Mouse (Mus musculus) activated CD4-positive, CD25-positive, alpha-beta regulatory T cell, adult 4 months (primary cell): ENCODE data around the gene Tardbp. TPM values are rescaled to one million over a fixed set of nuclear protein-coding genes. Genes with fewer than 3 reads are reported as not detected.

Experiments
- ATAC-seq: one replicate; pipeline ENCODE4 v1.8.0; 2017
- polyA plus RNA-seq, 2 experiments: library from polyadenylated mRNA; unstranded; fragments of 100-300 nt; shearing (Covaris generic); gene quantifications; one replicate each; pipeline ENCODE4 v1.2.1; 2017

The Tardbp gene
- polyA plus RNA-seq, 2 experiments from 2014 or later = 149 to 181 TPM

- no peak for ATAC-seq
Observed at GRCm38 (mm10) chr4:148638302-148638701, 11.5 kb upstream of the Tardbp start.

- ATAC-seq = no peak
Observed at GRCm38 (mm10) chr4:148635309-148635708, 8.5 kb upstream of the Tardbp start.

GRCm38 (mm10) chr4:148633395-148634061 lies 6.7 kb upstream of the Tardbp start:
- ATAC-seq = no peak

GRCm38 (mm10) chr4:148632013-148632692 lies 5.3 kb upstream of the Tardbp start:
- no peak for ATAC-seq

GRCm38 (mm10) chr4:148627246-148627645 lies 427 bp upstream of the Tardbp start:
- no peak for ATAC-seq

GRCm38 (mm10) chr4:148625756-148626622 lies 830 bp downstream of the Tardbp start:
- ATAC-seq = peak; percentile 37

- no peak for ATAC-seq
Observed at GRCm38 (mm10) chr4:148625010-148625409, 1.8 kb downstream of the Tardbp start.

GRCm38 (mm10) chr4:148623609-148624008 lies 3.2 kb downstream of the Tardbp start:
- ATAC-seq = no peak

GRCm38 (mm10) chr4:148622485-148622884 lies 4.3 kb downstream of the Tardbp start:
- no peak for ATAC-seq

- no peak for ATAC-seq
Observed at GRCm38 (mm10) chr4:148620718-148621117, 6.1 kb downstream of the Tardbp start.

- no peak for ATAC-seq
Observed at GRCm38 (mm10) chr4:148619805-148620204, 7.0 kb downstream of the Tardbp start.

GRCm38 (mm10) chr4:148613738-148614137 lies 13.1 kb downstream of the Tardbp start:
- no peak for ATAC-seq

GRCm38 (mm10) chr4:148612557-148612956 lies 14.3 kb downstream of the Tardbp start:
- no peak for ATAC-seq

GRCm38 (mm10) chr4:148610631-148611364 lies 16.0 kb downstream of the Tardbp start:
- peak; percentile 24 for ATAC-seq

- no peak for ATAC-seq
Observed at GRCm38 (mm10) chr4:148609805-148610204, 17.0 kb downstream of the Tardbp start.

GRCm38 (mm10) chr4:148607758-148608157 lies 19.1 kb downstream of the Tardbp start:
- ATAC-seq = peak; percentile 73

- ATAC-seq = peak; percentile 71
Observed at GRCm38 (mm10) chr4:148604541-148605165, 22.2 kb downstream of the Tardbp start.

GRCm38 (mm10) chr4:148604141-148604540 lies 22.7 kb downstream of the Tardbp start:
- no peak for ATAC-seq

- no peak for ATAC-seq
Observed at GRCm38 (mm10) chr4:148603376-148604139, 23.3 kb downstream of the Tardbp start.

GRCm38 (mm10) chr4:148602357-148603120 lies 24.3 kb downstream of the Tardbp start, which contains the start of gene Masp2:
TSS of gene Masp2 (plus strand) at chr4:148602554.
- ATAC-seq = no peak
